Mouse (Mus musculus) MEL (cell line): ENCODE data around the gene Nrxn3.

ENCODE experiments used
- CTCF ChIP-seq, 3 experiments: IDR thresholded peaks in 2 of 3; conservative IDR thresholded peaks in 1 of 3; 2 replicates each; pipeline ENCODE4 v1.5.1; 2011 to 2012; ENCODE audit warnings: low read length in 3 of 3, low read depth in 2 of 3, mild to moderate bottlenecking in 2 of 3, improper control_type of control experiment in 1 of 3, inconsistent platforms in 1 of 3, mixed read lengths in 1 of 3, moderate library complexity in 1 of 3; ENCODE audit not compliant: control insufficient read depth in 1 of 3, insufficient read depth in 1 of 3, poor library complexity in 1 of 3, severe bottlenecking in 1 of 3
- E2F4 ChIP-seq: IDR thresholded peaks from 2 replicates; pipeline ENCODE4 v1.6.1; 2011; ENCODE audit warnings: low read depth, low read length, improper control_type of control experiment, borderline replicate concordance
- EP300 ChIP-seq, 2 experiments: IDR thresholded peaks; 2 replicates each; pipeline ENCODE4 v1.6.1; 2011; ENCODE audit warnings: improper control_type of control experiment in 2 of 2, low read length in 2 of 2, low read depth in 1 of 2, mild to moderate bottlenecking in 1 of 2
- GABPA ChIP-seq: IDR thresholded peaks from 2 replicates; pipeline ENCODE4 v1.6.1; 2012; ENCODE audit warnings: low read depth, mild to moderate bottlenecking, inconsistent platforms, low read length, improper control_type of control experiment, moderate library complexity
- MAFK ChIP-seq: IDR thresholded peaks from 2 replicates; pipeline ENCODE4 v1.6.1; 2011; ENCODE audit warnings: low read depth, mild to moderate bottlenecking, low read length, improper control_type of control experiment, borderline replicate concordance
- NRF1 ChIP-seq: IDR thresholded peaks from 2 replicates; pipeline ENCODE4 v1.6.1; 2014; ENCODE audit warnings: low read depth, mild to moderate bottlenecking, inconsistent platforms, low read length, improper control_type of control experiment, moderate library complexity; ENCODE audit not compliant: poor library complexity, insufficient read depth, severe bottlenecking
- POLR2A ChIP-seq, 2 experiments: IDR thresholded peaks; 2 replicates each; pipeline ENCODE4 v1.6.1; 2011 to 2012; ENCODE audit warnings: low read length in 2 of 2, mild to moderate bottlenecking in 2 of 2, control low read depth in 1 of 2, improper control_type of control experiment in 1 of 2, low read depth in 1 of 2, moderate library complexity in 1 of 2; ENCODE audit not compliant: control insufficient read depth in 1 of 2, insufficient read depth in 1 of 2, poor library complexity in 1 of 2
- POLR2AphosphoS5 ChIP-seq: IDR thresholded peaks from 2 replicates; pipeline ENCODE4 v1.6.1; 2012; ENCODE audit warnings: low read depth, borderline replicate concordance, mild to moderate bottlenecking, inconsistent platforms, low read length, moderate library complexity, mixed read lengths
- TBP ChIP-seq: IDR thresholded peaks from 2 replicates; pipeline ENCODE4 v1.8.0; 2011; ENCODE audit warnings: low read depth, low read length, improper control_type of control experiment
- TCF12 ChIP-seq: IDR thresholded peaks from 2 replicates; pipeline ENCODE4 v1.6.1; 2014; ENCODE audit warnings: low read depth, mild to moderate bottlenecking, inconsistent platforms, low read length, improper control_type of control experiment, moderate library complexity
- ZC3H11A ChIP-seq: IDR thresholded peaks from 2 replicates; pipeline ENCODE4 v1.6.1; 2012; ENCODE audit warnings: low read depth, mild to moderate bottlenecking, inconsistent platforms, low read length, improper control_type of control experiment
- ZNF384 ChIP-seq: IDR thresholded peaks from 2 replicates; pipeline ENCODE4 v1.6.1; 2012; ENCODE audit warnings: low read depth, mild to moderate bottlenecking, inconsistent platforms, low read length, improper control_type of control experiment

- no peak for TF ChIP-seq CTCF (IDR thresholded peaks at IDR 0.05 in 2 of 3, conservative IDR thresholded peaks at IDR 0.05 in 1 of 3; ENCODE audit: control insufficient read depth in 1 of 3, insufficient read depth in 1 of 3, low read depth in 2 of 3, low read length in 3 of 3, poor library complexity in 1 of 3, severe bottlenecking in 1 of 3)
- TF ChIP-seq GABPA: no peak
- TF ChIP-seq MAFK: no peak
- TF ChIP-seq POLR2A (IDR thresholded peaks at IDR 0.05; ENCODE audit: control insufficient read depth in 1 of 2, insufficient read depth in 1 of 2, low read depth in 1 of 2, low read length in 2 of 2, poor library complexity in 1 of 2): no peak
- TF ChIP-seq POLR2AphosphoS5: no peak
- TF ChIP-seq E2F4: no peak
- TF ChIP-seq NRF1: no peak
- no peak for TF ChIP-seq ZC3H11A
- TF ChIP-seq TCF12: no peak
- TF ChIP-seq ZNF384: no peak
- TF ChIP-seq TBP: no peak
- no peak for TF ChIP-seq EP300 (IDR thresholded peaks at IDR 0.05; ENCODE audit: low read depth in 1 of 2, low read length in 2 of 2)
These were observed 903.1 kb downstream of the Nrxn3 start for GRCm38 (mm10) chr12:89625746-89626145.
